Mouse (Mus musculus): ENCODE results near the gene Fam208a. TPM values are rescaled to one million over a fixed set of nuclear protein-coding genes. Genes with fewer than 3 reads are reported as not detected.

Gene Fam208a
- polyA plus RNA-seq, 1 experiment from 2014 or later, result 10.9 TPM

GRCm38 (mm10) chr14:27507894-27508643, 79.4 kb downstream of the Fam208a start, which contains the start of gene Ccdc66:
TSS of gene Ccdc66 (minus strand) at chr14:27508460.
- peak; percentile 99 for ATAC-seq
- under 1% methylated on average over 51 of the region's 51 CpGs for WGBS

GRCm38 (mm10) chr14:27508644-27509301, 80.1 kb downstream of the Fam208a start:
- 33% methylated on average over 15 of the region's 15 CpGs for WGBS
- ATAC-seq, result peak; percentile 87
- H3K9me3 ChIP-seq (ENCODE audit: control insufficient read depth, low read length), result no peaks in the 10 kb centered on the region
- H3K36me3 ChIP-seq (ENCODE audit: control insufficient read depth, insufficient read depth, low read length), result no peaks in the 10 kb centered on the region
- peak overlapping the region; percentile 82 for H3K9ac ChIP-seq (ENCODE audit: low read depth, low read length)
- no peaks in the 10 kb centered on the region for H3K27me3 ChIP-seq (replicated peaks; ENCODE audit: control insufficient read depth, insufficient read depth, low read length)
- peaks cover 8% of the 10 kb centered on the region for H3K4me1 ChIP-seq (ENCODE audit: control insufficient read depth, insufficient read depth, low read depth, low read length)
- H3K27ac ChIP-seq (ENCODE audit: low read depth, low read length), result peak overlapping the region; percentile 61
- H3K4me3 ChIP-seq (ENCODE audit: low read length), result peak overlapping the region; percentile 83
- H3K4me2 ChIP-seq (ENCODE audit: low read length), result peak overlapping the region; percentile 61

More at GRCm38 (mm10) chr14:27507894-27508643, 79.4 kb downstream of the Fam208a start, which contains the start of gene Ccdc66:
- no peaks in the 10 kb centered on the region for H3K36me3 ChIP-seq (ENCODE audit: control insufficient read depth, insufficient read depth, low read length)
- H3K9ac ChIP-seq (ENCODE audit: low read depth, low read length), result peak within 1 kb of the TSS; percentile 82
- H3K4me3 ChIP-seq (ENCODE audit: low read length), result peak within 1 kb of the TSS; percentile 83
- no peaks in the 10 kb centered on the region for H3K9me3 ChIP-seq (ENCODE audit: control insufficient read depth, low read length)
- no peaks in the 10 kb centered on the region for H3K27me3 ChIP-seq (replicated peaks; ENCODE audit: control insufficient read depth, insufficient read depth, low read length)
- H3K27ac ChIP-seq (ENCODE audit: low read depth, low read length), result peak within 1 kb of the TSS; percentile 74
- peak within 1 kb of the TSS; percentile 61 for H3K4me2 ChIP-seq (ENCODE audit: low read length)
- peaks cover 8% of the 10 kb centered on the region for H3K4me1 ChIP-seq (ENCODE audit: control insufficient read depth, insufficient read depth, low read depth, low read length)

GRCm38 (mm10) chr14:27524541-27524940, 95.9 kb downstream of the Fam208a start:
- no peaks in the 10 kb centered on the region for H3K27me3 ChIP-seq (replicated peaks; ENCODE audit: control insufficient read depth, insufficient read depth, low read length)
- no peak overlapping the region for H3K4me3 ChIP-seq (ENCODE audit: low read length)
- H3K9me3 ChIP-seq (ENCODE audit: control insufficient read depth, low read length), result no peaks in the 10 kb centered on the region
- H3K27ac ChIP-seq (ENCODE audit: low read depth, low read length), result no peak overlapping the region
- no peak overlapping the region for H3K9ac ChIP-seq (ENCODE audit: low read depth, low read length)
- H3K4me1 ChIP-seq (ENCODE audit: control insufficient read depth, insufficient read depth, low read depth, low read length), result no peaks in the 10 kb centered on the region
- H3K36me3 ChIP-seq (ENCODE audit: control insufficient read depth, insufficient read depth, low read length), result no peaks in the 10 kb centered on the region
- no peak for ATAC-seq
- H3K4me2 ChIP-seq (ENCODE audit: low read length), result no peak overlapping the region

Small RNAs within 50 kb of the gene (microRNA-seq; reads per million reads assigned to microRNA genes)
- gene Gm23633, result not detected

Other genes starting within 250 kb of the Fam208a start
- gene Ccdc66, start 79.6 kb downstream of the Fam208a start, polyA plus RNA-seq (2015; fragmentation: Nextera tagmentation; extraction: Ambion mirVana), result 10.3 and 12.7 TPM in 2 replicates
- 65.4 and 73.8 TPM in 2 replicates for gene Erc2, start 193.6 kb downstream of the Fam208a start, polyA plus RNA-seq (2015; fragmentation: Nextera tagmentation; extraction: Ambion mirVana)

All from hindbrain, embryonic 16.5 days (tissue).